Mouse (Mus musculus): Measurements from ENCODE around the gene Camk2n2.

Camk2n2 gene

DNA sequence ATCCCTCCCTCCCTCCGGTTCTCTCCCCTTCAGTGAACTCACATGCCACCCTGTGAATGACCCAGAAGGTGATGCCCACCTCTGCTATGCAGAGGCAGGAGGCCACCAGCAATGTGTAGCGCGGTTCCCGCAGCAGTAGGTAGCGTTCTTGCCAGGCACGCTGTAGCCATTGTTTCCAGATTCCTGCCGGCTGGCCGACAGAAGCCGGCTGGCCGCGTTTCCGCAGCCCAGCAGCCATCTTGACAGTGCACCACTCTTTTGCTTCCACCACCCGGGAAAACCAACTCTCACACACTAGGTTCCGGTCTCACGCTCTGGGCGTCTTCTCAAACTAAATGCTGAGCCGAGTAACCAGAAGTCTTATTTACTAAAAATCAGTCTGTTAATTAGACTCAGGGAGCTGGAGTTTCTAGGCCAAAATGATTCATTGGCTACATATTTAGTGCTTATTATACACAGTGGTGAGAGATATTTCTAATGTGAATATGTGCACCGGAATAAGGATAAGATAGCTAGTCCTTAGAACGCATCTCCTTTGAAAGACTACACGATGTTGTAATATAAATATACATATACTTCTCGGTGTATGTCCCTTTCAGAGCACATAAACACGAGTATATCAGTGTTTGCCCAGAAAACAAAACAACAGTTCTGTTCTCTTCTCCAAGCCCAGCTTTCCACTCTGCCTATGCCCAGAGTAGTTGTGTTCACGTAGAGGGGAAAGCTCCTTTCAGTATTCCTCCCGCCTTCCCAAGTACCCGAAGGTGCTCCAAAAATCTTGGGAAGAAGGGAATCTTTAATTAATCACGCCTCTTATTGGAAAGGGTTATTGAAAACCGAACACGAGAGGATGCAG is 10.4 kb downstream of the Camk2n2 start:
- DNase-seq: peak; percentile 40 to 57

DNA sequence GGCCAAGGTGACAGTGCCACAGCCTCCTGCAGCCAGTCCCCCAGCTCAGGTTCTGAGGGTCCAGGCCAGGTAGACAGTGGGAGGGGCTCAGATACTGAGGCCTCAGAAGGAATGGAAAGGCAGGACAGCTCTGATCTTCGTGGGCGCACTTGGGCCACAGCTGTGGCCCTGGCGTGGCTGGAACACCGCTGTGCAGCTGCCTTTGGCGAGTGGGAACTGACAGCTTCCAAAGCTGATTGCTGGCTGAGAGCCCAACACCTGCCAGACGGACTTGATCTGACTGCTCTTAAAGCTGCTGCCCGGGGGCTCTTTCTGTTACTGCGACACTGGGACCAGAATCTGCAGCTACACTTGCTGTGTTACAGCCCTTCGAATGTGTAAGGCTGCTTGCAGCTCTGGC is 16.4 kb downstream of the Camk2n2 start:
- DNase-seq: no peak

DNA sequence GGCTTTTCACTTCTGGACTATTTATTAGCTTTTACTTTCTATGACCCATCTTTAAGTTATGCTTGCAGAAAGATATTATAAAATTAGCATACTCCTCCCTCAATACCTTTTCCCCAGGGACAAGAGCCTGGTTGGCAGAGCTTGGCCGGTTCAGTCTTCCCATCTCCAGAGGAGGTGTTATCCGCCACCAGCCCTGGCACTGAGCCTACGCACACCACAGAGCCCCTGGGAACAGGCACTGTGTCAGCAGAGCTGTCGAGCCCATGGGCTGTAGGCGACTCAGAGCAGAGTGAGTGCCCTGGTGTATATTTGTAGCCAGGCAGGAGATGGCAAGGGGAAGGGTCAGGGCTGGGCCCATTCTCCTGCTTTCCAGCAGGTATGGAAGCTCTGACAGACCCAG is 20.6 kb downstream of the Camk2n2 start:
- no peak for DNase-seq

DNA sequence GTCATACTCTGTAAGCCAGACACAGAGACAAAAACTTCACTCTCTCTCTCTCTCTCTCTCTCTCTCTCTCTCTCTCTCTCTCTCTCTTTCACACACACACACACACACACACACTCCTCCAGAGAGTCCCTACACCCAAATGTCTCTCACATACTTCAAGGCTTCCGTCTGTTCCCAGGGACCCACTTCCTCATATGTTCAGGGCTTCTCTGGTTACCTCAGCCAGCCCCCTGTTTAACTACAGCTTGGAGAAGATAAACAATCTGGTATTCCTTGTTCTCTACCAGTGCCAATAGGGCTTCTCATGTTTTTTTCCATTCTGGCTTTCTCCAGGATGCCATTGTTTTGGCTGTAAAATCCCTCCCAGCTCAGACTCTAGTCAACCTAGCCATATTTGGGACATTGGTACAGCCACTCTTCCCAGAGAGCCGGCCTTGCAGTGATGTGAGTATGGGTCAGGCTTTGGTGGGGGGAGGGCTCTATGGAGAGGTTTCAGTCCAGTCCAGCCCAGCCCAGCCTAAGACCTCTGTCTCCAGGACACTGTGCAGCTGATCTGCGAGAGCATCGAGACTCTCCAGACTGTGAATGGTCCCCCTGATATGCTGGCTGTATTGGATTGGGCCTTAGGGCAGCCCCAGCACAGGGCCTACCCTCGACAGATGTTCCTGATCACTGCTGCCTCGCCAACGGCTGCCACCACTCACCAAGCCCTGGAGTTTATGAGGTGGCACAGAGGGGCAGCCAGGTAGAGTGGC is 24.2 kb downstream of the Camk2n2 start:
- no peak for DNase-seq

DNA sequence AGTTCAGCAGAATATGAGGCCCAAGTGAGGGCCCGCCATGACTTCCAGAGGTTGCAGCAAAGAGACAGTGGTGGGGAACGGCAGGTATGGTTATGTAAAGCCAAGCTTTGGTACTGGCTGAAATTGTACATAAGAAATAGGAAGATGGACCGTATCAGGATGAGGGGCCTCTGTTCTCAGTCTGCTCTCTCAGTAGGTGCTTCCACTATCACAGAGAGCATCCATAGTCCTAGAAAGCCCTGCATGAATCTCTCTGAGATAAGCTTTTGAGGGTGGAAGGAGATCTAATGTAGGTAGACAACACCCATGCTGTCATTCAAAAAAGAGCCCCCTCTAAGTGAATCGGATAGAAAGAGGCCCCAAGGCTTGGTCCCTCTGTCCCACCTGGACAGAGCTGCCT is 25.4 kb downstream of the Camk2n2 start:
- DNase-seq: no peak

DNA sequence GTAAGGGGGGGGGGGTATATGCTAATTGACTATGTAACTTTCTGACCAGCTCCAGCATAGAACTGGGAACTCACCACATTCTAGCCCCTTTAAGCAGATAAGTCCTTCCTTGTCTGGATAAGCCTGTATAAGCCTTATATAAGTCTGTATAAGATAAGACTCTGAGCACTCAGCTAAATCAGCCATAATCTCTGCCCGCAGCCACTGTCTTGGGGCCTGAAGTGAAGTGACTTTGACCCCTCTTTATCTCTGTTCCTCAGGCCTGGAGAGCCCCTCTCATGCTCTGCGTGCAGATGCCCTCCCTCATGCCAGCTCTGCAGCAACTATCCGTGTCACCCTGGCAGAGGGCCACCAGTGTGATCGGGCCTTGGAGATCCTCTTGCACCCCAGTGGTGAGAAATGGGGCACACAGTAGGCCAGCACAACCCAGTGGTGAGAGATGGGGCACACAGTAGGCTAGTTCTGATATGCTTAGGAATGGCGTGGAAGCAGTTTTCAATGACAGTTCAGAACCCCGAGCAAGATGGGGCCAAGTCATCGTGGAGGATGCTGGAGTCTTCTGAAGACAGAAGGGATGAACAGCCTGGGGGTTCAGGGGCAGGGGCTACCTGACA is 25.9 kb downstream of the Camk2n2 start:
- no peak for DNase-seq

DNA sequence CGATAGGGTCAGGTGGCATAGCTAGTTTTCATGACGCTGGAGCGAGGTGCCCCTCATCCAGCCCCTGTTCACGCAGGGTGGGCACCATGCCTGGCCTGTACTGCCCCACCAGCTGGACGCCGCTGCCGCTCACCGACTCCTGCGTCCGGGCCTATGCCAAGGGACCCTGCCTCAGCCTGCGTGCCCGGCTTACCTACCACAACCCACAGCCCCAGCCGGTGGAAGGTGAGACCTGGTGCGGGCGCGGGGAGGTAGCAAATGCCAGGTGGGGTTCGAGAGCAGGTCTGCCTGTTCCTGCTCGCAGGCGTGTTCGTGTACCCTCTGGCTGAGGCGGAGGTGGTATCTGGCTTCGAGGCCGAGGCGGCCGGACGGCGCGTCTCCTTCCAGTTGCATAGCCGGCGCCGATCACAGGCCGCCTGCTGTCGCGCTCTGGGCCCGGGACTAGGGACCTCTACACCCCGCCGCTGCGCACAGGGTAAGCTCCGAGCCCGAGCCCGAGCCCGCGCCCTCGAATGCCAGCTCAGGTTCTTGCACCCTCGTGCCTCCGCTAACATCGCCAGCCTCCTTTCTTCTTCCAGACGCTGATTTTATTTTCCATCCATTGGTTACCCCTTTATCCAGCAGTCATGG is 29.9 kb downstream of the Camk2n2 start:
- no peak for DNase-seq

DNA sequence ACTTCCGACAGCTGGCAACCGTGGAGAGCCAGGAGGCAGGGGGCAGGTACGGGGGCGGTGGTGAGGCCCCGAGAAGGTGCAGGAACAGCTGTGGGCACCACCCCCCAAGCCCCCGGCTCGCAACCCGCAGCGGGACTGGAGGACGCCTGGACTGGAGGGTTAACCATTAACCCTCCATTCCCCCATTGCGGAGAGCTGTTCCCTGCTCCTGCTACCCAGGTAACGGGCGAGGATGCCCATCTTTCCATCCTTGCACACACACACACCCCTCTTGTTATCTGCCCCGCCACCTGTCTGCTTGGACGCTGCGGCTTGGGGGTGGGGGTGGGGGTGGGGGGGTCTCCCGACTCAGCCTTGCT is 30.4 kb downstream of the Camk2n2 start:
- no peak for DNase-seq

DNA sequence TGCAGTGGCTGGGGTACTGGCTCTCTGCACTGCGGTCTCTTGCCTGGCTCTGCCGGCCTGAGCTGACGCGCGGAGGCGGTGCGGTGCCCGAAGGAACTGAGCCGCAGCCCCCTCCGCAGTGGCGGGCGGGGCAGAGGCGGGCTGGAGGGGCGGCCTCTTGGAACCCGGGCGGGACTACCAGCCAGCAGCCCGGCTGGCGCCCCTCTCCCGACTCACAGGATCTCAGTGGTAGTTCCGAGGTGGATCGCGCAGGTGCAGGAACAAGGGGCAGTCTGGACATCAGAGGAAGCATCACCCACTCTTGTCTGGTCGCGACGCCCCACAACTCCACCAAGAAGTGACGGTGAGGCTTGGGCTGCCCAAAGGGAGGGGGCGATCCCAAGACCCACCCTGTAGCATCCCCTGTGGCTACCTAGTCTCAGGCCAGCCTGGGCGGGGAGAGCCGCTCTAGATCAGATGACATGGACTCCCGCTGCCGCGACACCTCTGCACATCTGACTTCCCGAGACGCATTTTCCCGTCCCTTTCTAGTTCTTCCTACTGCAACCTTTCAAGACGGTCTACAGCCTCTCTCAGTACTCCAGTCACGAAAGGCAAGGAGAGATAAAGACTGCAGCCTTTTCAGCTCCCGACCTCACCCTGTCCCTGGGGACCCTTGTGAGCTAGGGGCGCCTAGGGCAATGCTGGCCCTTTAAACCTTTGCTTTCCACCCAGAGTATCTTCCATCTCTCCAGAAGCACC is 31.0 kb downstream of the Camk2n2 start:
- DNase-seq: no peak

DNA sequence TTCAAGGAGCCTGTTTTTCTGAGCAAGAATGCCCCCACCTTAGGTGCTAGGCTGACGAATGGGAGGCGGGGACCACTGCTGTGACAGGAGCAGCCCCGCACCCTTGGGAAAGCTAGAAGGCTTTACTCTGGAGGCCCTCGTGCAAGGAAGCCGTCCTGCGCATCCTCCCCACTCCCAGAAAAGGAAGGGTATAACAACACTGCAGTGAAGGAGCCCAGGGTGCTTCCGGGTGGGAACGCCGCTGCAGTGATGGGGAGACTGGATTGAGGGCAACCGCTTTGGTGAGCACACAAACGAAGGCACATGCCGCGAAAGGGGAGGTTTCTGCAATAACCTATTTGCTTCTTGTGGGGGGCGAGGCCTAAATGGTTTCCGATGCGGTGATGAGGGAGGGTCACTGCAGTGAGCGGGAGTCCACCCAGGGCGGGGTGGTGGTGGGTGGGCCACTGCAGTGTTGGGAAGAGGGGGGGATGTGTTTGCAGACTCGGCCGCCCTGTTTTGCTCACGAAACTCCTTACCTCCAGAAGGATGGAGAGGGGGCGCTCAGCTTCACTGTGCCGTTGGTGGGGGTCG is 31.6 kb downstream of the Camk2n2 start, which contains the start of gene Vwa5b2:
Gene Vwa5b2 (plus strand): TSS at position 106 of the 573 bp plus-strand sequence.
- DNase-seq: no peak

Data from thymus, adult 18-20 months (tissue).